Mouse (Mus musculus): Measurements from ENCODE around the gene Zc3h13.

Zc3h13 gene

DNA sequence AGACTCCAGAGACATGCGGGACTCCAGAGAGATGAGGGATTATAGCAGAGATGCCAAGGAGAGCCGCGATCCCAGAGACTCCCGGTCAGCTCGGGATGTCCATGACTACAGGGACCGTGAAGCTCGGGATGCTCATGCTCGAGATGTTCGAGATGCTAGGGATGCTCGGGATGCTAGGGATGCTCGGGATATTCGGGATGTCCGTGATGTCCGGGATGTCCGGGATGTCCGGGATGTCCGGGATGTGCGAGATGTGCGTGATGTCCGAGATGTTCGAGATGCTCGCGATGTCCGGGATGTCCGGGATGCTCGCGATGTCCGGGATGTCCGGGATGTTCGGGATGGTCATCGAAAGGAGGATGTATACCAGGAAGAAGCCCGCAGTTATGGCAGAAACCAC is 39.2 kb downstream of the Zc3h13 start:
- DNase-seq (ENCODE audit: low read depth, low spot score) = no peak

DNA sequence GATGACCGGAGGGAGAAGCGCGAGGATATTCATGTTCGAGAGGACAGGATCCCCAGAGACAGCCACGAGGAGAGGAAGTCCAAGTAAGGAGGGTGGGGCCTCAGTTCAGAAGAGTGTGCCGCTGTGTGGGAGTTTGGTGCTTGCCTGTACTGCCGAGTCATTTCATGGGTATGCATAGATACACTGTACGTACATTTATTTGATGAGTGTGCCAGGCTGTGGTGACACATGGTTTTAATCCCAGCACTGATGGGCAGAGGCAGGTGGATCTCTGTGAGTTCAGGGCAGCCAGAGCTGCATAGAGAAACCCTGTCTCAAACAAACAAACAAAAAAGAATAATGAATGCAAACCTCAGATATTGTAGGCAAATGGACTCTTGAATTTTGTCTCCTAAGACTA is 43.9 kb downstream of the Zc3h13 start:
- no peak for DNase-seq (ENCODE audit: low read depth, low spot score)

DNA sequence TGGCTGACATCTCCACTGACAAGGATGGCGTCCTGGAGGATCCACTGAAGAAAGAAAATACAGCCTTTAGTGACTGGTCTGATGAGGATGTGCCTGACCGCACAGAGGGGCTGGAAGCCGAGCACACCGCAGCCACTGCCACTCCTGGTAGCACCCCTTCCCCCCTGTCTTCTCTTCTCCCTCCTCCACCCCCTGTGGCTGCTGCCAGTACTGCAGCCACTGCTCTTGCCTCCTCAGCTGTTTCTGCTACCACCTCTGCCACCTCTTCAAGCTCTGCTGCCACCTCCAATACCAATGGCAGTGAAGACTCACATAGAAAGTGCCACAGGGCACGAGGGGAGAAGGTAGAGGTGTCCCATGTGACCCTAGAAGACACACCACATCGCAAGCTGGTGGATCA is 46.4 kb downstream of the Zc3h13 start:
- DNase-seq (ENCODE audit: low read depth, low spot score) = no peak

DNA sequence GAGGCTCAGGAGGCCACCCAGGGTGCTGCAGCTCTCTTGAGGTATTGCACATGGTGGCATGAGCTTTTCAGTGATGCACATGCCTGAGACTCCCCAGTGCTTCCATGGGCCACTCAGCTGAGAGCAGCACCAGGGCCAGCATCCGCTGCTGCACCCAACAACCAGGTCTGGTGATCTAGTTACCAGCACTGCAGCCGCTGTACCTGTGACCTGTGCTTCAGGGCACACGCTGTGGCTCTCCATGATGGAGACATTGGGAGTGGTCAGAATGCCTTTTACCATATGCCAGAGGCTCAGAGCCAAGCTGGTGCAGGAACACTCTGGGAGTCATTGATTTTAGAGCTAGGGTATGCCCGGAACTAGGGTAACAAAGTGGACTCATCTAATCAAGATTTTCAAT is 50.1 kb downstream of the Zc3h13 start:
- DNase-seq (ENCODE audit: low read depth, low spot score) = no peak

DNA sequence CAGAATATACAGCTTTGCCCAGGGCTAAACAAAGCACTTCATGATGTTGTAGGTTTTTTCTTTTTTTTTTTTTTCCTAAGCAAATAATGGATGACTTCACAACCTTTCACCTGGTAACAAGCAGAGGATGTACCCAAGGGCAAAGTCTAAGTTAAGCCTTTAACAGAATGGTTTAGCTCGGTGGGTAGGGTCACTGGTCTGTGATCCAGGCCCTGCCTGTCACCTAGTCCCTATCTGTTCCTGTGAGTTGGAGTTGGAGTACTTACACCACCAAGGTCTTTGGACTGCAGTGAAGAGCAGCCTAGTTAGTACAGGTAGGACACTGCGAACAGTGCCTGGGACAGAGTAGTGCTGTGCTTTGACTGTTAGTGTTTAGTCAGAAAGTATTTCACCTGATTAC is 53.7 kb downstream of the Zc3h13 start:
- no peak for DNase-seq (ENCODE audit: low read depth, low spot score)

DNA sequence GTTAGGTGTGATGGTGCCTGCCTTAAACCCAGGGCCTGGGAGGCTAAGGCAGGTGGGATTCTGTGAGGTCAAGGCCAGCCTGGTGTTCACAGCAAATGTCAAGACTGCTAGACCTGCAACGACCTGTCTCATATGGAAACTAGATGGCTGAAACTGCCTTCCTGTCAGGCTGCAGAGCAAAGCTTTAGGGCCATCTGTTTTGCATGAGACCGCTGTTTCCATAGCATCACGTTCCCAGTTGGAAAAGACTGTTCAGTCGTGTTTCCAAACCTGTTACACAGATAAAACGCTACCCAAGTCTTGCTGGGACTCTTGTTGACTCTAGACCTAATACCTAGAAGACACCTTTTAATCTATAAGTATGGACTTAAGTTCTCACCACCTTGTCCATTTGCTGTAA is 61.9 kb downstream of the Zc3h13 start:
- no peak for DNase-seq (ENCODE audit: low read depth, low spot score)

DNA sequence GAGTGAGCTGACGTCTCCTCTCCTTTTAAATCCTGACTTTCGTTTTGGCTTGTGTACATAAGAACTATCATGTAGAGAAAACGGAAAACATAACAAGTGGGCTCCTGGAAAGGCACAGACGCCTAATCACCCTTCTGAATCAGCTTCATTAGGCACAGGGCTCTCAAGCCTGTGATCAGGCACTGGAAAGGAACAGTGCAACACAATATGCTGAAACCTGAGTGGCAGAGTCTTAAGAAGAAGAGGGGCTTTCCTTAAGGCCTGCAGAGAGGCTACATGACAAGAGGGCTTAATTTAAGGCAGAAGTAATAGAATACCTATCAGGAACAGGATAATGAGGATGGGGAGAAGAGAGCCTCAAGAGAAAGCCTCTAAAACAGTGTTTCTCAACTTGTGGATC is 67.5 kb downstream of the Zc3h13 start:
- DNase-seq (ENCODE audit: low read depth, low spot score) = no peak

DNA sequence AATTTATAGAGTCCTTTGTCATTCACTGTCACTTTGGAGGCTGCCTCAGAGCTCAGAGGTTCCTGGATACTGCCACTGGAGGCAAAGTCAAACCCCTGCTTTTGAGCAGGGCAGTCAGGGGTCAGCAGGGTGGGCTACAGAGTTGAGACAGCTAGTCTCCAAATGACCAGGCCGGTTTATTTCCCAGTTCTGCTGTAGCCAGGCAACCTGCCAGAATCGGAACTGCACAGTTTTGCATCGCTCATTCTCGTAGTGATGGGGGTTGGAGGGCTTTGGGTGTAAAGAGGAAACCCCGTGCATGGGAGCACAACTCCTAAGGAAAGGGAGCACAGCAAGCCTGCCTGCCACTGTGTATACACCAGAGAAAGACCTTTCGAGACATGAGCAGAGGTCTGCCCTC is 79.1 kb downstream of the Zc3h13 start:
- no peak for DNase-seq (ENCODE audit: low read depth, low spot score)

DNA sequence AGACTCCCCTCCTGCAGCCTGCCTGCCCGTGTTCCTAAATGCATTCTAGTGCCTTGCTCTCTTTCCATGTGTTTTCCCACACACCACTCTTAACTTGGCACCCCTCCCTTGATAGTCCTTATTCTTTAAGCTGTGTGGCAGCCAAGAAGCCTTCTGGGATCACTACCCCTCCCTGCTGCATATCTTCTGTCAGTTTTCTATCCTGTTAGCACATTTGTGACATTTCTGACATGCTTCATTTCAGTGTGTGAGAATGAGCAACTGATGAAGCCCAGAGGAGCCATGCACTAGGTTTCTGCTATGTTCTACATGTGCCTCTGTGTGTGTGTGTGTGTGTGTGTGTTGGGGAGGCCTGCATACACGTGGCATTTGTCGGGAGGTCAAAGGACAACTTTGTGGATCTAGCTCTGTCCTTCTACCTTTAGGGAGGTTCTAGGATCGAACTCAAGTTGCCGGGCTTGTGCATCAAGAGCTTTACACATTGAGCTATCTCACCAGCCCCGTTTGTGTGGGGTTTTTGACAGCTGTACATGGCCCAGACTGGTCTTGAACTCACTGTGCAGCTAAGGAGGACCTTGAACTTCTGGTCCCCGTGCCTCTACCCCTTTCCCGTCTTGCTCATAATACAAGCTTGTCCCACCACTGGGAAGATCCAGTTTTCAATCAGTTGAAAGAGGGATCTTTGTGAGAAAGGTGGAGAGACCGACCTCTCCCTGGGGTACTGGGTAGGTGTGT is 81.3 kb downstream of the Zc3h13 start:
- no peak for DNase-seq (ENCODE audit: low read depth, low spot score)

DNA sequence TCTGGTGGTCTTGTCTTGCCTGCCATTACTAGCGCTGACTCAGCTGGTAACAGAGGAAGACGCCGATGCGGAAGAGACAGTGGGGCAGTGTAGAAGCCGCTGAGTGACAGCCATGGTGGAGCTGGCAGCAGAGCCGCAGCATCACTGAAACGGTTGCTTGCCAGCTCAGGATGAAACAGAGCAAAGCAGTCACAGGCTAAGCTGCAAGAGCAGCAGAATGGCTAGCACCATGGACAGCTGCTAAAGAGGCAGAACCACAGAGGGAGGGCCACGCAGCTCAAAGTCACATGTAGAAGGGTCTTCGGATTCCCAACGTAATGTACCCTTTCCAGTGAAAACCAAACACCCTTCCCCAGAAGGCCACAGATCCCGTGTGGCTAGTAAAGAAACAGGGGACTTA is 82.6 kb downstream of the Zc3h13 start:
- no peak for DNase-seq (ENCODE audit: low read depth, low spot score)

DNA sequence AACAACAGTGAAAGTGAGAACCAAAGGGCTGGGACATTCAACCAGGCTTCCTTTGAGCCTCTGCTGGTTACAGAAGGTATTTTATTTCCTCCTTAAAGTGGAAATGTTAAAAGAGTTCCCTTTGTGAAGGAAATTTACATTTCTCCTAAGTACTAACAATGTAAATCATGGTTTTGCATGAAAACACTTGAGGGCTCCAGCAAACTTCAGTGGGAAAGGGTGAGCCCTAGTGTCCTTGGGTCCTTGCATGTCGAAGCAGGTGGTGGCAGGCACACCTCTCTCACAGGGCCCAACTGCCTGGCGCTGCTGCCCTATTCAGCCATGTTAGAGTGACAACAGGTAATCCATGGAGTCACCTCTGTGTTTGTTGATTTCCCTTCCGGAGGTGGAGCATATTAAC is 83.3 kb downstream of the Zc3h13 start:
- DNase-seq (ENCODE audit: low read depth, low spot score) = no peak

DNA sequence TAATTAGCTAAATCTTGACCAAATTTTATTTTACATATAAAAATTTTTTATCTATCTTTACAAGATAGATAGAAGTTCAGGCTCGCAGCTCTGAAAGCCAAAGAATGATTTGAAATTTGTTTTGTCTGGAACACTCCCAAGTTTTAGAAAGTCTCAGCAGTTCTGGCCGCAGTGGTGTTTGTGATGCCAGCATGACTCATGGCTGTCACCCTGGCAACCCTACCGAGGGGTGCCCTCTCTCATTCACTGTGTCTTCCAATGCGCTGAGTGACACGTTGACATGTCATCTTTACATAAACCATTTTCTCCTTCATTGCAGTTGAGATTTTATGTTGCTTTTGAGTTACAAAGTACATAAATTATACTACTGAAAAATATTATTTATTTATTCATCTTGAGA is 85.7 kb downstream of the Zc3h13 start:
- no peak for DNase-seq (ENCODE audit: low read depth, low spot score)

DNA sequence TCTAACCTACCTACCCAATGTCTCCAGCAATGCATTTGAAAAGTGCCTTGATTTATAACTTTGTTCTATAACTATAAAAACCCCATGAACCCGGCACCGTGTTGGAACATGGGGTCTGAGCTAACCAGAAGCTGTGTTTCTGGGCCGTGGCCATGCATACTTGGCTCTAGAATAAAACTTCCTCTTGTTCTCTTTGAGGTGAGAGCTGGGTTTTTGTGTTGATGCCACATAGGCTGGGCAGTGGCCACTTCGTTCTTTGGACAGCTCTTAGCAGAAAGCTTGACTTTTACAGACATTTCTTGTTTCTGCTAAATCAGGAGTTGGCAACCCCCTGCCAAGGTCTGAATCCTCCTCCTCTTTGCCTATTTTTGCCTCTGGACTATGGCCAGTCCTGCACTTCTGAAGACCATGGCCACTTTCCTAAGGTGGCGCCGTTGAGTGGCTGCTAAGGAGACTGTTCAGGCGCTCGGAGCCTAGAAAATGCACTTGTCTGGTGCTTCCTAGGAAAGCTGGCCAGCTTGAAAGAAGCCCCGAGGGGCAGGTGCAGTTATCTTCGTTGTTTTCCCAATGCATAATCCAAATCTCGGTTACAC is 90.9 kb downstream of the Zc3h13 start:
- DNase-seq (ENCODE audit: low read depth, low spot score) = peak; percentile 29

DNA sequence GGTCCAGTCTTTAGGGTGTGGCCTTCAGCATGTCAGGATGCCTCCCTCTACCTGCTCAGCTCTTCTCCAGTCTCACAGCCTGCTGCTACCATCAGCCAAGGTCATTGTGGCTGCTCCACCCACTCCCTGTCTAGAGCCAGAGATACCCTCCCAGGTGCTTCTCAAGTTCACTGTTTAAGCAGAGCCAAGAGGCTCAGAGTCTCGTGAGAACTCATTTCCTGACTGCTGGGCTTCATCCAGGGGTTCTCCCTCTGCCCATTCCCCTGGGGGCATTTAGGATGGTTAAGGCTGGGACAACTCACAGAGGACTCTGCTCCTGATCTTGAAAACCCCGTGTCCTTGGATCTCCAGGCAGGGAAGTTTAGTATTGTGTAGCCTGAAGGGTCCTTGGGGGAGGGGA is 92.1 kb downstream of the Zc3h13 start:
- DNase-seq (ENCODE audit: low read depth, low spot score) = no peak

DNA sequence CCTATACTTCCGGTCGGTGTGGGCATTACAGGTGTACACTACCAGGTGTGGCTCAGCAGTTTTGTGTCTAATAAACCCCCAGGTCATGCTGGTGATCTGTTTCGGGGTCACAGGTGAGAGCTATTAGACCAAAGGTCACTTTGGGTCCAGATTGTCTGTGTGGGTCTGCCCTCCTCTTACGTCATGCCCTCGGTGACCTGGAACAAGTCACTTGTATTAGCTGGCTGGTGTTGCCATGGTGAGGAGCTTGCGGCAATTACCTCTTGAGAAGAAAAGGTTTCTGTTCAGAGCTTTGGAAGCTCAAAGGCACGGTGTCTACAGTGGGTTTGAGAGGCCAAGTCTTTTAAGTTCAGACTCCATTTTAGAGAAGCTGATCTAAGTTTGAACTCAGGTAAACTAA is 93.4 kb downstream of the Zc3h13 start:
- DNase-seq (ENCODE audit: low read depth, low spot score) = no peak

All from telencephalon, adult 2 months (tissue).